Mouse (Mus musculus) liver, embryonic 11.5 days (tissue): ENCODE results near the gene Pus3. TPM values are rescaled to one million over a fixed set of nuclear protein-coding genes. Genes with fewer than 3 reads are reported as not detected.

Source experiments
- ATAC-seq: fragments of 200-750 bp; cut with Nextera tagmentation; replicated peaks from 2 replicates; pipeline ENCODE4 v1.8.0; 2017; ENCODE audit warnings: moderate number of reproducible peaks, mild to moderate bottlenecking, moderate TSS enrichment, moderate library complexity; ENCODE audit not compliant: low FRiP score
- DNase-seq: peaks from one replicate; pipeline ENCODE4 v3.0.0-alpha.2; 2017; ENCODE audit warnings: low spot score
- H3K27ac ChIP-seq: fragments of 300-500 bp; sonication (generic); 2 replicates; pipeline ENCODE4 v1.5.1; 2014; ENCODE audit warnings: mild to moderate bottlenecking, low read depth, low read length, control low read depth
- H3K27me3 ChIP-seq: fragments of 300-500 bp; sonication (generic); replicated peaks from 2 replicates; pipeline ENCODE4 v1.6.1; 2014; ENCODE audit warnings: low read length, mixed read lengths; ENCODE audit not compliant: control insufficient read depth, insufficient read depth
- H3K36me3 ChIP-seq: fragments of 300-500 bp; sonication (generic); 2 replicates; pipeline ENCODE4 v1.6.1; 2014; ENCODE audit warnings: mild to moderate bottlenecking, low read length, moderate library complexity, mixed read lengths; ENCODE audit not compliant: control insufficient read depth, insufficient read depth
- H3K4me1 ChIP-seq: fragments of 300-500 bp; sonication (generic); replicated peaks from 2 replicates; pipeline ENCODE4 v1.6.1; 2014; ENCODE audit warnings: low read length, mixed read lengths; ENCODE audit not compliant: control insufficient read depth, insufficient read depth
- H3K4me2 ChIP-seq: fragments of 300-500 bp; sonication (generic); 2 replicates; pipeline ENCODE4 v1.6.1; 2014; ENCODE audit warnings: mild to moderate bottlenecking, control low read depth, moderate library complexity
- H3K4me3 ChIP-seq: fragments of 300-500 bp; sonication (generic); 2 replicates; pipeline ENCODE4 v1.5.1; 2014; ENCODE audit warnings: low read depth, low read length, control low read depth
- H3K9ac ChIP-seq: fragments of 300-500 bp; sonication (generic); 2 replicates; pipeline ENCODE4 v1.6.1; 2014; ENCODE audit warnings: low read depth, low read length, control low read depth
- H3K9me3 ChIP-seq: fragments of 300-500 bp; sonication (generic); 2 replicates; pipeline ENCODE4 v1.6.1; 2016; ENCODE audit warnings: low read length, inconsistent platforms, mixed read lengths; ENCODE audit not compliant: control insufficient read depth
- WGBS: fragments of 180-500 bp; shearing (Covaris S2); extraction: QIAGEN DNeasy Blood & Tissue Kit; methylation state at CpG from one replicate; pipeline ENCODE4 v1.1.7; 2014; 5-methylcytosine and 5-hydroxymethylcytosine counted together
- polyA plus RNA-seq: library from polyadenylated mRNA; unstranded; fragments of >200 nt; fragmentation: Nextera tagmentation; extraction: Ambion mirVana; gene quantifications from 2 replicates; pipeline ENCODE4 v1.2.1, GENCODE M21; 2014

The Pus3 gene
- polyA plus RNA-seq, 1 experiment from 2014 or later: 22.6 TPM

DNA sequence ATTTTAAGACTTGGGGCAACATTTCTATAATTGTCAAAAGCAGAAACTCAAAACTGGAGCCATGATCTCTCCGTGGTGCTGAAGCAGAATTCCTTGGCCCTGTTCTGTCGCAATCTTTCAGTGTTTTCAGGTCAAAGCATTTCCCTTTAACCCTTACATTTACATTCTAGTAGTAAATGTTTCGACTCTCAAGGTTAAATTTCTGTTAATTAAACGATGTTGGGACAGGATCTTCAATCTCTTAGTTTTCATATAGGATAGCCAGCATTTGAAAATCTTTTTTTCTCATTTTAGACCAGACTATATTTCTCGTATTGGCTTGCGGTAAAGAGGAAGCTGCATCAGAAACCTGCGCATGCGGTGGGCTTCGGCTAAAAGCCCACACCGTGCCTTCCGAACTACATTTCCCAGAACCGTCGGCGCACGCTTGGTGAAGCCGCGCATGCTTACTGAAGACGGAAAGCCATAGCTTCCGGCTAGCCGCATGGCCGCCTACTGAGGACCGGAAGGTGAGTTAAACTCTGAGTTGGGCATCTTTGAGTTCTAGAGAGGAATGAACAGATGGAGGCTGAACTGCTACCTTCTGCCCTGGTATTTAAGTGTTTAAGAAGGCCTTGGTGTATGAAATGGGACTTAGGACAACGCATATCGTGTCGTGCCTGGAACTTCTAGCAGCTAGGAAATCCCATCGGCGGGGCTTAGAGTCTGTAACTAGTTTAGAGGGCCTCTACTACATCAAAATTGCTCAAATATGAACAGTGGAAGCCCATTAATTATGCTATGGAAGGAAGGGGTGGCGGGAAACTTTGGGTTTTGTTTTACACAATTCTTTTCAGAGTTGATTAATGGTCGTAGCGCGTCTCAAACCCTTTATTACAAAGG, 855 bp downstream of the Pus3 start:
- Histone ChIP-seq H3K27ac (peak overlapping the region; percentile 58; the same call in 1 of the 2 replicates), H3K9me3 (no peaks in the 10 kb centered on the region), H3K36me3 (peaks cover 9% of the 10 kb centered on the region), H3K4me1 (peaks cover 5% of the 10 kb centered on the region; the same call in 1 of the 2 replicates), H3K4me3 (peak overlapping the region; percentile 77), H3K4me2 (peak overlapping the region; percentile 75), H3K27me3 (peaks cover 26% of the 10 kb centered on the region), H3K9ac (peak overlapping the region; percentile 80)
- WGBS: 2% methylated on average over 31 of the region's 31 CpGs
- ATAC-seq (peak; percentile 89), DNase-seq (peak; percentile 79)

DNA sequence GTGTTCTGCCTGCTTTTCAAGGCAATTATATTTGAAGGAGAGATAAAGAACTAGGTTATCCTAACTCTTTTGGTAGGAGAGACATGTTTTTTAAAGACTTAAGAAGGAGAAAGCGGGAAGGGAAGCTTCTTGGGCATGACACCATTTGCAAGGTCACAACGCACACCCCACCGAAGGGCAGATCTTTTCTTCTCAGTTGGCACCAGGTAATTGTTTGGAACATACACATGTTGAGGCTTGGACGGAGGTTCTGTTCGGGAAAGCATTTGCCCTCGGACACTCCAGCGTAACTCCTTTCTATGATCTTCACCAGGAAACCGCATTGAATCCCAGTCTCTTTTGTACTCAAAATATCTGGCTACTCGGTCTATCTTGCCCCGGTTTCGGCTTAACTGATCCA, 2.7 kb downstream of the Pus3 start:
- no peak for ATAC-seq

DNA sequence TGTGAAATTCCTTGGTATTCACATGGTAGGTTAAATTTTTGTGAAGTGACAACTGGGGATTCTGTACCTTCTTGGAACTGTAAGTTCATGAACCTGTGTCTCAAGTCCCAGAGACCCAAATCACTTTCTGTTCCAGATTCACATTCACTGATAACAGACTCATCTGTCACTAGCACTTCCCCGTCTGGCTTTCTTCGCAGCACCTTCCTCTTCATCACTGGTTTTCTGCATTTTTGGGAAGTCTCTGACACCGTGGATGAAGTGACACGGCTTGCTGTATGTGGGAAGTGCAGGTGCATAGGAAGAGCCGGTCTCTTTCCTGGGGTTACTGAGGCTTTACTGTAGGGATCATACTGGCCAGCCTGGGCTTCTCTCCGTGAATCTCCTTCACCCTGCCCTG, 3.2 kb downstream of the Pus3 start:
- no peak overlapping the region for H3K27ac ChIP-seq
- peaks cover 5% of the 10 kb centered on the region; the same call in 1 of the 2 replicates for H3K4me1 ChIP-seq
- peaks cover 20% of the 10 kb centered on the region for H3K27me3 ChIP-seq
- DNase-seq: no peak
- no peak overlapping the region for H3K4me3 ChIP-seq
- H3K4me2 ChIP-seq: no peak overlapping the region
- peaks cover 19% of the 10 kb centered on the region for H3K36me3 ChIP-seq
- no peak overlapping the region for H3K9ac ChIP-seq
- no peaks in the 10 kb centered on the region for H3K9me3 ChIP-seq
- ATAC-seq: no peak
- WGBS: 65% methylated on average over 6 of the region's 6 CpGs

More for the DNA sequence above, 2.7 kb downstream of the Pus3 start:
- Histone ChIP-seq H3K4me2 (no peak overlapping the region), H3K27ac (no peak overlapping the region), H3K9ac (no peak overlapping the region), H3K27me3 (peaks cover 20% of the 10 kb centered on the region), H3K9me3 (no peaks in the 10 kb centered on the region), H3K4me1 (peaks cover 5% of the 10 kb centered on the region; the same call in 1 of the 2 replicates), H3K36me3 (peaks cover 16% of the 10 kb centered on the region), H3K4me3 (no peak overlapping the region)
- 92% methylated on average over 11 of the region's 11 CpGs for WGBS
- no peak for DNase-seq

- 84% methylated on average over 5 of the region's 5 CpGs for WGBS
- no peak overlapping the region for H3K27ac ChIP-seq
- H3K9me3 ChIP-seq: no peaks in the 10 kb centered on the region
- ATAC-seq: no peak
- peaks cover 20% of the 10 kb centered on the region for H3K36me3 ChIP-seq
- no peak overlapping the region for H3K9ac ChIP-seq
- no peak for DNase-seq
- no peaks in the 10 kb centered on the region; the same call in 1 of the 2 replicates for H3K4me1 ChIP-seq
- no peaks in the 10 kb centered on the region for H3K27me3 ChIP-seq
- H3K4me2 ChIP-seq: no peak overlapping the region
- H3K4me3 ChIP-seq: no peak overlapping the region
Measured at GRCm38 (mm10) chr9:35564536-35565240, 6.3 kb downstream of the Pus3 start.

DNA sequence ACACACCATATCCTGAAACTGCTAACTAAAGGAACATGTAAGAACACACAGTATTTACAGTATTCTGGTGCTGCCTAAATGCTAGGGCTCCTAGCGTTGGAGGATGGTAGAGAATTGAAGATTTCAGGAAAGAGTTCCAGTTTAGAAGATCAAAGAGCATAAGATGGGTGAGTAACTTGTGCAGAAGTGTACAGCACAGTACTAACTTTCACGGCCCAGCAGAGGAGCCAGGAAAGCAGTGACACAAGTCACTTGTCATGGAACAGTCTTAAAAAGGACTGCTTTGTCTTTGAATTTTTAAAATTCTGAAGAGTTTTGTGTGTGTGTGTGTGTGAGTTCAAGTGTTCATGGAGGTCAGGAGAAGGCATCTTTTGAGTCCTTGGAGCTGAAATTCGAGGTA, 9.6 kb downstream of the Pus3 start:
- WGBS: 86% methylated on average over 3 of the region's 3 CpGs
- Histone ChIP-seq H3K36me3 (peaks cover 11% of the 10 kb centered on the region; the same call in 1 of the 2 replicates), H3K27ac (no peak overlapping the region), H3K9me3 (no peaks in the 10 kb centered on the region), H3K27me3 (no peaks in the 10 kb centered on the region), H3K4me1 (no peaks in the 10 kb centered on the region), H3K9ac (no peak overlapping the region), H3K4me3 (no peak overlapping the region), H3K4me2 (0 out of 2 replicates have a peak overlapping the region, but pooled peaks have one; percentile 85)
- DNase-seq (no peak), ATAC-seq (no peak)

- Histone ChIP-seq H3K4me3 (peak within 1 kb of the TSS; percentile 77), H3K4me2 (peak within 1 kb of the TSS; percentile 85), H3K36me3 (peaks cover 11% of the 10 kb centered on the region; the same call in 1 of the 2 replicates), H3K9me3 (no peaks in the 10 kb centered on the region), H3K9ac (peak within 1 kb of the TSS; percentile 92), H3K27me3 (peaks cover 12% of the 10 kb centered on the region), H3K4me1 (no peaks in the 10 kb centered on the region), H3K27ac (peak within 1 kb of the TSS; percentile 93)
- ATAC-seq (peak; percentile 96), DNase-seq (peak; percentile 90)
- under 1% methylated on average over 86 of the region's 86 CpGs for WGBS
Measured at GRCm38 (mm10) chr9:35569571-35570534, 11.5 kb downstream of the Pus3 start, which contains the start of the genes Pate2 and Hyls1. Pate2 (plus strand) TSS chr9:35570284. Hyls1 (minus strand) TSS chr9:35570398.

- H3K36me3 ChIP-seq: peaks cover 4% of the 10 kb centered on the region; the same call in 1 of the 2 replicates
- WGBS: 9% methylated on average over 5 of the region's 5 CpGs
- no peaks in the 10 kb centered on the region for H3K9me3 ChIP-seq
- H3K27me3 ChIP-seq: peaks cover 12% of the 10 kb centered on the region
- H3K4me2 ChIP-seq: peak overlapping the region; percentile 85
- H3K27ac ChIP-seq: peak overlapping the region; percentile 93; the same call in 1 of the 2 replicates
- ATAC-seq (no peak; the same call in 1 of the 2 replicates), DNase-seq (no peak)
- H3K4me1 ChIP-seq: no peaks in the 10 kb centered on the region
- peak overlapping the region; percentile 92 for H3K9ac ChIP-seq
- peak overlapping the region; percentile 77 for H3K4me3 ChIP-seq
Measured at GRCm38 (mm10) chr9:35570663-35571062, 12.3 kb downstream of the Pus3 start.

- Histone ChIP-seq H3K36me3 (no peaks in the 10 kb centered on the region), H3K27ac (no peak overlapping the region), H3K27me3 (peaks cover 12% of the 10 kb centered on the region), H3K9me3 (no peaks in the 10 kb centered on the region), H3K4me2 (peak overlapping the region; percentile 53), H3K4me1 (no peaks in the 10 kb centered on the region), H3K4me3 (peak overlapping the region; percentile 29), H3K9ac (no peak overlapping the region)
- DNase-seq (no peak), ATAC-seq (no peak)
- WGBS: 7% methylated on average over 32 of the region's 32 CpGs
Measured at GRCm38 (mm10) chr9:35574416-35574815, 16.0 kb downstream of the Pus3 start.
